Mouse (Mus musculus): ENCODE measurements around the gene Gadd45g.
A peak's percentile ranks its signal among the peaks of the same experiment; 100 is the strongest.
"Not testable (repeated sequence)": the region's sequence is repeated elsewhere in the genome, so short reads cannot be mapped to it uniquely, and the experiment has no call there.

The Gadd45g gene

DNA sequence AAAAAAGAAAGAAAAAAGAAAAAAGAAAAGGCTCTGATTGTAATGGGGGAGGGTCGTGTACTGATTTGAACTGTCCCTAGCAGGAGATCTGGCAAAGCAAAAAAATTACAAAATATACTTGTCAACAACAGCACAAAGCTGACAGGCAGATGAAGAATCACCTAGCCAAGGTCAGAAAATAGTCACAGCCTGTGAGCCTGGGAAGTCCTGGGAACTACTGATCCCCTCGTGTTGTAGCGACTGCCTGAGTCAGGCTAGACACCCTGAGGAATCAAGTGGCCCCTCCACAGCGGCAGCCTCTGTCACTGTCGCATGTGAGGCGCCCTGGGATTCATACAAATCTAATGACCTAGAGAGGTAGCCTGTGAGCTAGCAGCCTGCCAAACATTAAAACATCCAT is 27.1 kb upstream of the Gadd45g start:
- Histone ChIP-seq H3K36me3 (ENCODE audit: control insufficient read depth, insufficient read depth, low read length, poor library complexity, severe bottlenecking) (no peaks in the 10 kb centered on the region), H3K27me3 (ENCODE audit: control insufficient read depth, insufficient read depth, low read length, poor library complexity, severe bottlenecking) (no peaks in the 10 kb centered on the region)
- DNase-seq (ENCODE audit: low read depth, low spot score): no peak

DNA sequence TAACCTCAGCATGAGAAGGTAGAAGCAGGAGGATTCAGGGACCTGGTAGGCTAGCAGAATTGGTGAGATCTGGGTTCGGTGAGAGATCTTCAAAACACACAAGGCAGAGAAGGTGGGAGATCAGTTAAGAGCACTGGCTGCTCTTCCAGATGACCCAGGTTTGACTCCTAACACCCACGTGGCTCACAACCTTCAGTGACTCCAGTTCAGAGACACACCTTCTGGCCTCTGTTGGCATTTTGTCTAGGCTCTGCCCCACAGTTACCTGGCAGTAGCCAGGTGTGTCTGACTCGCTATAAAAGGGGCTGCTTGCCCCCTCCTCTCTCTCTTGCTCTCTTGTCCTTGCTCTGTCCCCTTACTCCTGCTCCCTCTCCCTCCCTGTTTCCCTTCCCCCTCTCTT is 24.5 kb upstream of the Gadd45g start:
- no peaks in the 10 kb centered on the region for H3K27me3 ChIP-seq (ENCODE audit: control insufficient read depth, insufficient read depth, low read length, poor library complexity, severe bottlenecking)
- no peak for DNase-seq (ENCODE audit: low read depth, low spot score)
- no peaks in the 10 kb centered on the region for H3K36me3 ChIP-seq (ENCODE audit: control insufficient read depth, insufficient read depth, low read length, poor library complexity, severe bottlenecking)

DNA sequence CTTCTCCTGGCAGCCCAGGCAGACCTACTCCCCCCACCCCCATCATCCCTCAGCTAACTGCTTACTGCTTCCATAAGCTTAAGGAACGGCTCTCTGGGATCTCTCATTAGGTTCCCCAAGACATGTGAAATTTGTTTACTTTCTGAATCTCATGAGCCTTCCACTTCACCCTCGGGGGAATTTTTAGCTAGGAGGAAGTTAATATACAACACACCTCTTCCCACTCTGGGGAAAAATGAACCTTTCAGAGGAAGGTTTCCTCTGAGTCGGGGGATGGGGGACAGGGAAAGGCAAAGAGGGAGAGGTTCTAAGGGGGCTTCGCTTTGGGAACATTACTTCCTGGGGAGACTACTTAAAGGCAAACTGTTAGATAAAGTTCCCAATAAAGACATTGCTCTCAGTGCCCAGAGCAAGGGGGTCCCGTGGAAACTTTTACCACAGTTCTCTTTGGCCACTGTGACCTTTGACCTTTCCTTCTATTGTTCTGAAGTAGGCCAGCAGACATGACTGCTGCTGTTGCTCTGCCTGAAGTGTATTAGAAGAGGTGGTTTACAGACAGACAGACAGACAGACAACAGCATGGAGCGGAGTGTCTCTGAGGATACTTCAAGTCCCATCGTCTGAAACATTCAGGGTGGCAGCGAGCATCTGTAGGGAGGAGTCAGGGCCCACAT is 22.5 kb upstream of the Gadd45g start:
- H3K36me3 ChIP-seq (ENCODE audit: control insufficient read depth, insufficient read depth, low read length, poor library complexity, severe bottlenecking): no peaks in the 10 kb centered on the region
- H3K27me3 ChIP-seq (ENCODE audit: control insufficient read depth, insufficient read depth, low read length, poor library complexity, severe bottlenecking): no peaks in the 10 kb centered on the region
- no peak for DNase-seq (ENCODE audit: low read depth, low spot score)

DNA sequence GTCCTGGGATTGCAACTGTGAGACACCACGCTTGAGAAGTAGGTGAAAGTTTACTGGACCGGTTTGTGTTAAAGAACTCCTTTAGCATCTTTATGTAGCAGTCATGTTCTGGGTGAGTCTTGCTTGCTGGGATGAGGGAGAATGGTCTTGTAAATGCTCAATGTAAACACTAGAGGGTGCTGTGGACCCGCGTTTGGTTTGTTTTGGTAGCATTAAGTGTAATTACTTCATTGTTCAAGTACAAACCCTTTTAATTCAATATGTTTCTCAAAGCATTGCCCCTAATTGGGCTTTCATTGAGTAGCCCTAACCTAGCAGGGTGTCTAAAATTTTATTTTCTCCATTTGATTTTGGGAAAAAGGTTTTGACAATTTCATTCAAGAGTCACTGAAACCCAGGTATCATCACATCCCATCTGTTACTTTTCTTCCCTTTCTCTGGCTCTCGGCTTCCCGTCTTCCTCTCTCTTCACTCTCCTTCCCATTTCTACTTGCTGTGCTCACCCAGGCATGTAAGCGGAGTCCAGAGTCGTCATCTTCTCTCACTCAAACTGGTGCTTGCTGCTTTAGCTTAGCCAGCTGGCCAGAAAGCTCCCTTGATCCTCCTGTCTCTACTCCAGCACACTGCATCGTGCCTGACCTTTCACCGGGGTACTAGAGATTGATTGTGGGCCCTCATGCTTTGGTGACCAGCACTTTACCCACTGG is 15.6 kb upstream of the Gadd45g start:
- DNase-seq (ENCODE audit: low read depth, low spot score): peak; percentile 77
- Histone ChIP-seq H3K27me3 (ENCODE audit: control insufficient read depth, insufficient read depth, low read length, poor library complexity, severe bottlenecking) (no peaks in the 10 kb centered on the region), H3K36me3 (ENCODE audit: control insufficient read depth, insufficient read depth, low read length, poor library complexity, severe bottlenecking) (no peaks in the 10 kb centered on the region)

DNA sequence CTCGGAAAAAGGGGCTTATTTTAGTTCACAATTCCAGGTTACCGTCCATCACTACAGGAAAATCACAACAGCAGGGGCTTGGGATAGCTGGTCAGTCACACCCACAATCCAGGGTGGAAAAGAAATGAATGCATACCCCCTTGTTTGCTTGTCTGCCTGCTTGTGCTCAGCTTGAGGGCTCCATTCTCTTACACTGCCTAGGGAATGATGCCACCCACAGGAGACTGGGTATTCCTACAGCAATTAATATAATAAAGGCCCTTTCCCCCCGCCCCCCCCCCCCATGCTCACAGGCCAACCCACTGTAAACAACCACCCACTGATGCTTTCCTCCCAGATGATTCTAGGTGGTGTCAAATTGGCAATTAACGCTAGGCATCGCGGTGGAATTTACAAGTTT is 14.0 kb upstream of the Gadd45g start:
- H3K27me3 ChIP-seq (ENCODE audit: control insufficient read depth, insufficient read depth, low read length, poor library complexity, severe bottlenecking): no peaks in the 10 kb centered on the region
- H3K36me3 ChIP-seq (ENCODE audit: control insufficient read depth, insufficient read depth, low read length, poor library complexity, severe bottlenecking): no peaks in the 10 kb centered on the region
- DNase-seq (ENCODE audit: low read depth, low spot score): peak; percentile 18

DNA sequence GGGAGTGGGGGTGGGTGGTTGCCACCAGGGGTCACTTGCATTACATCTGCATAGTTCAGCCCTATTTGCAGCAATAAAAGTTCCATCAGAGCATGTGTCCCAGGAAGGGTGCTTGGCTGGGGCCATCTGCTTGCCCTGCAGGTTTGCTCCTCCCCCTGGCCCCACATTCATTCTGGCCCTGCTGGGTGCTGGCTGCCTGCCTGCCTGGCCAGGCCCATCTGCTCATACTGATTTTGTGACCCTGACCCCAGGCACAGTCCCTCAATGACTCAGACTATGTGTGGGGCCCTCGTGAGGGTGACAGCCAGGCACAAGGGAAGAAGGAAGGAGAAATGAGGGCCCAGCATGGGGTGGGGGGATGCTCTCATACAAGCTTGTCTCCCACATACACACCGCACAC is 12.9 kb upstream of the Gadd45g start:
- H3K27me3 ChIP-seq (ENCODE audit: control insufficient read depth, insufficient read depth, low read length, poor library complexity, severe bottlenecking): no peaks in the 10 kb centered on the region
- no peak for DNase-seq (ENCODE audit: low read depth, low spot score)
- no peaks in the 10 kb centered on the region for H3K36me3 ChIP-seq (ENCODE audit: control insufficient read depth, insufficient read depth, low read length, poor library complexity, severe bottlenecking)

DNA sequence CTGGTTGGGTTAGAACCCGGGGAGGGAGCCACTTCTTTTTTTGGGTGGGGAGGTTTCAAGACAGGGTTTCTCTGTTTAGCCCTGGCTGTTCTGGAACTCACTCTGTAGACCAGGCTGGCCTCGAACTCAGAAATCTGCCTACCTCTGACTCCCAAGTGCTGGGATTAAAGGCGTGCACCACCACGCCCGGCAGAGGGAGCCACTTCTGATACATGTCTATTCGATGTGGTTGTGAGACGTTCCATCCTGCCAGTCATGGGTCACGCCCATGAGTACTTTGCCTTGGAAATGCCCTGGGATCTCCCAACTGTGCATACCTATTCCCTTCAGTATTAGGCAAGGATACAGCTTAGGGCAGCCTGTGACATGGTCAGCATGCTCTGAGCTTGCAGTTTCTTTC is 12.5 kb upstream of the Gadd45g start:
- DNase-seq (ENCODE audit: low read depth, low spot score); H3K27me3 ChIP-seq (ENCODE audit: control insufficient read depth, insufficient read depth, low read length, poor library complexity, severe bottlenecking); H3K36me3 ChIP-seq (ENCODE audit: control insufficient read depth, insufficient read depth, low read length, poor library complexity, severe bottlenecking): not testable (repeated sequence)

DNA sequence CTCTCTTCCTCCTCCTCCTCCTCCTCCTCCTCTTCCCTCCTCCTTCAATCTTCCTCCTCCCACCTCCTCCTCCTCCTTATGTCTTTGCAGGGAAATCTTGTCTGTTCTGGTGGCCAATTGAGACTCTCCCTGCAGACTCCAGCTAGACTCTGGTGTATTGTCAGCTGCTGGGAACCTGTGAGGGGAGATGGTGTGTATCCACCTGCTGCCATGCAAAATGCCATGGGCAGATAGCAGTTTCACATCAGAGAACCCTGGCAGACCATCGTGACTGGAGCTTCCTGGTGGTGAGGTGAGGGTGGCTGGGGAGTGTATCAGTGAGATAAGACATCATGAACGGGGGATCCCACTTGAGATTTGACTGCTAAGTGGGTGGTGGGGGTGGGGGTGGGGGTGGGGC is 12.0 kb upstream of the Gadd45g start:
- Histone ChIP-seq H3K36me3 (ENCODE audit: control insufficient read depth, insufficient read depth, low read length, poor library complexity, severe bottlenecking) (no peaks in the 10 kb centered on the region), H3K27me3 (ENCODE audit: control insufficient read depth, insufficient read depth, low read length, poor library complexity, severe bottlenecking) (no peaks in the 10 kb centered on the region)
- DNase-seq (ENCODE audit: low read depth, low spot score): no peak

DNA sequence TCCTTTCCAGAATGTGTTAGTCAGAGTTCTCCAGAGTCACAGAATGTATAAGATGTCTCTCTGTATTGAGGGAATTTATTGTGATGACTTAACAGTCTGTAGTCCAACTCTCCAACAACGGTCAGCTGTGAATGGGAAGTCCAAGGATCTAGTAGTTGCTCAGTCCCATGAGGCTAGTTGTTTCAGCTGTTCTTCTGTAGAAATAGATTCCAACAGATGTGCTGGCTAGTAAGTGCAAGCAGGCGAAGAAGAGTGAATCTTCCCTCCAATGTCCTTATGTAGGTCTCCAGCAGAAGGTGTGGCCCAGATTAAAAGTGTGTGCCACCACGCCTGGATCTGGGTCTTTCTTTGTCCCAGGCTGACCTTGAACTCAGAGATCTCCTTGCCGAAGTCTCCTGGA is 11.3 kb upstream of the Gadd45g start:
- not testable (repeated sequence) for H3K27me3 ChIP-seq (ENCODE audit: control insufficient read depth, insufficient read depth, low read length, poor library complexity, severe bottlenecking); H3K36me3 ChIP-seq (ENCODE audit: control insufficient read depth, insufficient read depth, low read length, poor library complexity, severe bottlenecking); DNase-seq (ENCODE audit: low read depth, low spot score)

DNA sequence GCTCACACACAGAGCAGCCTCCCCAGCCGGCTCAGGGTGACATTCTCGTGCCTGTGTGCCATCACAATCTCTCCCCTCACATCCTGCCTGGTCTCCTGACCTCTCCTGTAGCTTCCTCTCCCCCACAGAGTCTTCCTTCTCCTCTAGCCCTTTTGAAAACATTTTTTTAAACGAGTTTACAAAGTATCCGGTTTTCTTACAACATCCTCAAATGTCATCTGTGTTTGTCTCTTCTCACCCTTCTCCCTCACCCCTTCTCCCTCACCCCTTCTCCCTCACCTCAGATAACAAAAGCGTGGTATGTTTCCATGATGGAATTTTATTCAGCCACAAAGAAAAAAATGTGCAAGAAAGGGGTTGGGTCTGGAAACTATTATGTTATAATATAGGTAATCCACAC is 9.1 kb upstream of the Gadd45g start:
- no peak for DNase-seq (ENCODE audit: low read depth, low spot score)
- H3K36me3 ChIP-seq (ENCODE audit: control insufficient read depth, insufficient read depth, low read length, poor library complexity, severe bottlenecking): no peaks in the 10 kb centered on the region
- H3K27me3 ChIP-seq (ENCODE audit: control insufficient read depth, insufficient read depth, low read length, poor library complexity, severe bottlenecking): no peaks in the 10 kb centered on the region

DNA sequence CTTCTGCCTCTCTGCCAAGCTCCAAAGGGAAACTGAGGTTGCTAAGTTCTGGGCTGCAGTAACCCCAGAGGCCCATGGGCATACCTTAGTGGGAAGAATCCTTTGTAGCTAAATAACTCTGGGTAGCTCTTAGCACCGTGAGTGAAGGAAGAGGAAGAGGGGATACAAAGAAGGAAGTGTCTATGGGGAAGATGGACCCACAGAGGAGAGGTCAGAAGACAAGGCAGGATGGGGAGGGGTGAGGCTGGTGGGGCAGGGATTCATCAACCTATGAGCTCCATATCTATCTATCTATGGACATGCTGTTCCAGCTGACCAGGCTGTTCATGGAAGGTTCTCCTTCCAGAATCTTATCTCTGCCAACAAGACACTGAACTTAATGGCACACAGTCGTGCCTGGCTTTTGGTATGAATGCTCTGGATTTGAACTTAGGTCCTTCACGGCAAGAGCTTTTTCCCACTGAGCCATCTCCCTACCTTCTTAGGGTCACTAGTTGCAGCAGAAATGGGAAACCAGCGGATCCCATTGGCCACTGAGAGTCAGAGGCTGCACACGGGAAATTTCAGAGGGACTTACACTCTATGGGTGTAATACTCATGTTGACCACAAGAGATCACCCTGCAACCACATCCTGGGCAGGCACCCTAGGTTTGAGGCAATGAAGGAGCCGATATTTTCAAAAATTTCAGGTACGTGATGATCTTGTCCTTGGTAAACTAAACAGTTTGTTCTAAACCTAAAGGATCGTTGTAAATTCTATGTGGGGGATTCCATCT is 7.0 kb upstream of the Gadd45g start:
- peak; percentile 83 for DNase-seq (ENCODE audit: low read depth, low spot score)
- no peaks in the 10 kb centered on the region for H3K36me3 ChIP-seq (ENCODE audit: control insufficient read depth, insufficient read depth, low read length, poor library complexity, severe bottlenecking)
- no peaks in the 10 kb centered on the region for H3K27me3 ChIP-seq (ENCODE audit: control insufficient read depth, insufficient read depth, low read length, poor library complexity, severe bottlenecking)

DNA sequence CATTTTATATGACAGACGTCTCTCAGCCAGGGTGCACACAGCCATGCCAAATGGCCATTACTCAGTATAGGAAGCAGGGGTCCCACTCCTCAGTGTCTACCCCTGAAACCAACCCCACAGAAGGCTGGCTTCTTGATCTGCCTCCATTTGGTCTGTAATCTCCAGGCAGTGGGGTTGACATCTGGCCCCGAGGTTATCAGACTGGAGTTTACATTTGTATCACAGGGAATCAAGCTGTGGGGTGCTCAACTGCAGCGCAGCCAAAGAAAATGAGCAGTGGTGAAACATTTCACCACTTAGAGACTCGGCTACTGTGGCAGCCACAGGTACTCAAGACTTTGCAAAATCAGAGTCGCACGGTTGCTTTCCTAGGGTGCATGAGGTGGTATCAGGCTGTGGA is 5.8 kb upstream of the Gadd45g start:
- Histone ChIP-seq H3K27me3 (ENCODE audit: control insufficient read depth, insufficient read depth, low read length, poor library complexity, severe bottlenecking) (no peaks in the 10 kb centered on the region), H3K36me3 (ENCODE audit: control insufficient read depth, insufficient read depth, low read length, poor library complexity, severe bottlenecking) (no peaks in the 10 kb centered on the region)
- DNase-seq (ENCODE audit: low read depth, low spot score): no peak

DNA sequence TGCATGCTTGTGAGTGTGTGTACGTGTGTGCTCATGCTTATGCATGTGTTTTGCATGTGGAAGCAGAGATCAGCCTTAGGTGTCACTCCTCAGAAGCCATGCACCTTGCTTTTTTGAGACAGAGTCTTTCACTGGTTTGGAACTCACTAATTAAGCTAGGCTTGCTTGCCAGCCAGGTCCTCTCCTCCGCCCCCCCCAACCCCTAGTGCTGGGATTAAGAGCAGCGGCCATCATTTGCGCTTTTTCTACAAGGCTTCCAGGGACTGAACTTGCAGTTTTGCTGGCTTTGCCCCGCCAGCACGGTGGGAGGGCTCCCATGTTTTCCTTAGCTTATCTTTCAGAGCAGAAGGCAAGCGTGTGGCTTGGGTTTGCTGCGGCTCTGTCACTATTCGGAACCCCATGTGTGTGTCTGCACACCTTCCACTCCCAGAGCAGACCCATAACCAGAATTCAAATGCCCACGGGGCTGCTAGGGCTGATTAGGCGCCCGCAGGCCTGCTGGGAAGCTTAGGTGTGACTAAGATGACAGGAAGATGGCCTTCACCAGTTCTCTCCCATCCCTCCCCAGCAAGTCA is 4.8 kb upstream of the Gadd45g start:
- no peak for DNase-seq (ENCODE audit: low read depth, low spot score)
- no peaks in the 10 kb centered on the region for H3K27me3 ChIP-seq (ENCODE audit: control insufficient read depth, insufficient read depth, low read length, poor library complexity, severe bottlenecking)
- no peaks in the 10 kb centered on the region for H3K36me3 ChIP-seq (ENCODE audit: control insufficient read depth, insufficient read depth, low read length, poor library complexity, severe bottlenecking)

DNA sequence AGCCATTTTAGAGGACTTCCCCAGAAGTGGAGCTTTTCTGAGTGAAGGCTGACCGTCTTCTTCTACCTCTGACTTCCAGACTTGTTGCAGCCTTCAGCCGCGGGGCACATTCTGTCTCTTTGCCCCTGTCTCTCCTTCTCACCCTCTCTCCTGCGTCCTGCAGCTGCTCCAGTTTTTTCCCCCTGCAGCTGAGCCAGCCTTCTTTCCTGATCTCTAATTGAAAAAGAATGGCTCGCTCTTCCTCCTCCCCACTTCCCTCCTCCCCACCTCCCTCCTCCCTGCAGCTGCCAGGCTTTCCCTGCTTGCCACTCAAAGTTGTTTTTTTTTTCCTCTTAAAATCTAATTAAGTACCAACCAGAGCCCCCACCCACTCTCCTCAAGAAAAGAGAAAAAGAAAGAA is 4.3 kb upstream of the Gadd45g start:
- no peak for DNase-seq (ENCODE audit: low read depth, low spot score)
- Histone ChIP-seq H3K27me3 (ENCODE audit: control insufficient read depth, insufficient read depth, low read length, poor library complexity, severe bottlenecking) (no peaks in the 10 kb centered on the region), H3K36me3 (ENCODE audit: control insufficient read depth, insufficient read depth, low read length, poor library complexity, severe bottlenecking) (no peaks in the 10 kb centered on the region)

DNA sequence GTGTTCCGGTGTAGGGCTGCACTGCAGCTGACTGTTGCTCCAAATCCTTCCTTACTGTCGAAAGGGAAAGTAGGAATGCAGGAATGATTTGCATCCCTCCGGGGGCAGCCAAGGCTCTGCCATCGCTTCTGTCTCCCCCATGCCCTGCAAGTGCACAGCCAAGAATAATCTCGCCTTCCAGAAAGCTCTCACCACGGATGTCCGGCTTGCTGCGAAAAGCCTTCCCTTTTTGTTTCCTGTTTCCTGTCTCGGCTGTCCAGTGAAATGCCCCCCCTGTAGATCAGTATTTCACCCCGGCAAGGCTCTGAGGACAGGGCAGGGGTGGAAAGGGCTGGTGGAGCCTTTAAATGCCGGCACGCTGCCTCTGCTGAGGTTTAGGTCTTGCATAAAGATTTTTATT is 3.7 kb upstream of the Gadd45g start:
- Histone ChIP-seq H3K27me3 (ENCODE audit: control insufficient read depth, insufficient read depth, low read length, poor library complexity, severe bottlenecking) (no peaks in the 10 kb centered on the region), H3K36me3 (ENCODE audit: control insufficient read depth, insufficient read depth, low read length, poor library complexity, severe bottlenecking) (no peaks in the 10 kb centered on the region)
- no peak for DNase-seq (ENCODE audit: low read depth, low spot score)
